Mouse (Mus musculus) 3134 (cell line): ENCODE results near the gene Papola.
A peak's percentile ranks its signal among the peaks of the same experiment; 100 is the strongest.
"Not testable (repeated sequence)": the region's sequence is repeated elsewhere in the genome, so short reads cannot be mapped to it uniquely, and the experiment has no call there.

Experiments
- DNase-seq: peaks from one replicate; pipeline ENCODE4 v3.0.0-alpha.2; 2011; ENCODE audit warnings: low spot score; ENCODE audit not compliant: insufficient read length; ENCODE audit errors: extremely low read depth

Papola gene

GRCm38 (mm10) chr12:105798001-105798400, 13.5 kb downstream of the Papola start:
- DNase-seq, result no peak

GRCm38 (mm10) chr12:105805790-105806189, 21.3 kb downstream of the Papola start:
- no peak for DNase-seq

GRCm38 (mm10) chr12:105806205-105806604, 21.7 kb downstream of the Papola start:
- DNase-seq, result no peak

- DNase-seq, result no peak
Measured at GRCm38 (mm10) chr12:105807416-105807815, 22.9 kb downstream of the Papola start.

GRCm38 (mm10) chr12:105808945-105809344, 24.5 kb downstream of the Papola start:
- DNase-seq, result peak; percentile 11

- no peak for DNase-seq
Measured at GRCm38 (mm10) chr12:105810608-105811007, 26.1 kb downstream of the Papola start.

GRCm38 (mm10) chr12:105813957-105814356, 29.5 kb downstream of the Papola start:
- DNase-seq, result no peak

GRCm38 (mm10) chr12:105823472-105823871, 39.0 kb downstream of the Papola start:
- DNase-seq, result no peak

GRCm38 (mm10) chr12:105824743-105825142, 40.2 kb downstream of the Papola start:
- DNase-seq, result no peak

GRCm38 (mm10) chr12:105825266-105825665, 40.8 kb downstream of the Papola start:
- no peak for DNase-seq

- DNase-seq, result no peak
Measured at GRCm38 (mm10) chr12:105832541-105832940, 48.0 kb downstream of the Papola start.

GRCm38 (mm10) chr12:105834926-105835325, 50.4 kb downstream of the Papola start:
- no peak for DNase-seq

GRCm38 (mm10) chr12:105835571-105835970, 51.1 kb downstream of the Papola start:
- DNase-seq, result no peak

GRCm38 (mm10) chr12:105836196-105836595, 51.7 kb downstream of the Papola start:
- DNase-seq, result no peak

- no peak for DNase-seq
Measured at GRCm38 (mm10) chr12:105839096-105839495, 54.6 kb downstream of the Papola start.

GRCm38 (mm10) chr12:105840545-105840944, 56.1 kb downstream of the Papola start:
- DNase-seq, result not testable (repeated sequence)

GRCm38 (mm10) chr12:105843243-105844005, 58.9 kb downstream of the Papola start:
- DNase-seq, result no peak

GRCm38 (mm10) chr12:105844406-105844805, 59.9 kb downstream of the Papola start:
- DNase-seq, result no peak

GRCm38 (mm10) chr12:105849102-105849501, 64.6 kb downstream of the Papola start:
- no peak for DNase-seq

- DNase-seq, result no peak
Measured at GRCm38 (mm10) chr12:105850675-105851074, 66.2 kb downstream of the Papola start.

GRCm38 (mm10) chr12:105852798-105853197, 68.3 kb downstream of the Papola start:
- no peak for DNase-seq

GRCm38 (mm10) chr12:105854639-105855038, 70.1 kb downstream of the Papola start:
- no peak for DNase-seq
